Mouse (Mus musculus) gastrocnemius, adult 2 months (tissue): ENCODE results near the gene Lpar1. TPM values are rescaled to one million over a fixed set of nuclear protein-coding genes. Genes with fewer than 3 reads are reported as not detected.
A peak's percentile ranks its signal among the peaks of the same experiment; 100 is the strongest.

Experiments used
- DNase-seq: peaks from one replicate; pipeline ENCODE4 v3.0.0; 2022
- H3K27ac ChIP-seq: fragments of 200-600 bp; 2 replicates; pipeline ENCODE4 v1.8.1; 2022; ENCODE audit warnings: mild to moderate bottlenecking
- H3K4me3 ChIP-seq: fragments of 200-600 bp; 2 replicates; pipeline ENCODE4 v1.8.1; 2022; ENCODE audit warnings: mild to moderate bottlenecking, moderate library complexity
- CTCF ChIP-seq: fragments of 200-600 bp; IDR thresholded peaks from 2 replicates; pipeline ENCODE4 v1.8.1; 2022; ENCODE audit warnings: antibody characterized with exemption, mild to moderate bottlenecking, moderate library complexity
- intact Hi-C: fragments of 180-260 bp; cut with DNase I; formaldehyde crosslinking; loops from one replicate; pipeline ENCODE4 v1.15.1; 2025
- total RNA-seq, 2 experiments: library from RNA; stranded (reverse); gene quantifications; 2 replicates each; pipeline ENCODE4 v1.2.3; 2021

Lpar1 gene
- total RNA-seq, 2 experiments from 2014 or later = 5.3 to 13.8 TPM

GRCm38 (mm10) chr4:58448825-58449224 lies 104.9 kb downstream of the Lpar1 start:
- DNase-seq = no peak
- intact Hi-C loops = loop anchor here (10.0 kb wide), 1 partner anchor 96 kb away; no protein-coding TSS in a partner anchor
- Histone ChIP-seq H3K27ac (peak overlapping the region; percentile 66), H3K4me3 (no peak overlapping the region)
- TF ChIP-seq CTCF = no peak

DNA sequence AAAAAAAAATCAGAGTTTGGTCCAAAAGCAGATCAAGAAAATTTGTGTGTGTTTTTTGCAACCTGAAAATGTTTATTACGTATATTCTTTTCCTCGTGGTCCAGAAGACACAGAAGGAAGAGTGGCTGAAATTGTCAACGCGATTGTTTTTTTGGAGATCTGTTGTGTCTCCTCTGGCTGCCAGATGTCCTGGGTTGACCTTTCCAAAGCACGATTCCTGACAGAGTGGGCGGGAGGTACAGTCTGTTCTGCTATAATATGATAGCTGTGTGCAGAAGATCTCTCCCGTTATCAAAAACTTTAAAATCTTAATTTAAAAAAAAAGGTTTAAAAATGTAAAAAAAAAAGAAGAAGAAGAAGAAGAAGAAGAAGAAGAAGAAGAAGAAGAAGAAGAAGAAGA lies 105.9 kb downstream of the Lpar1 start:
- Histone ChIP-seq H3K27ac (peak overlapping the region; percentile 71), H3K4me3 (no peak overlapping the region)
- DNase-seq = peak; percentile 72
- no peak for TF ChIP-seq CTCF
- intact Hi-C loops = loop anchor here (10.0 kb wide), 1 partner anchor 97 kb away; no protein-coding TSS in a partner anchor

GRCm38 (mm10) chr4:58445846-58446245 lies 107.9 kb downstream of the Lpar1 start:
- H3K4me3 ChIP-seq = no peak overlapping the region
- no peak for DNase-seq
- intact Hi-C loops = loop anchor here (10.0 kb wide), 1 partner anchor 99 kb away; no protein-coding TSS in a partner anchor
- peak overlapping the region; percentile 28; the same call in 1 of the 2 replicates for H3K27ac ChIP-seq
- no peak for TF ChIP-seq CTCF

GRCm38 (mm10) chr4:58442338-58442737 lies 111.4 kb downstream of the Lpar1 start:
- intact Hi-C loops = loop anchor here (10.0 kb wide), 1 partner anchor 102 kb away; no protein-coding TSS in a partner anchor
- DNase-seq = no peak
- Histone ChIP-seq H3K4me3 (no peak overlapping the region), H3K27ac (peak overlapping the region; percentile 48)
- no peak for TF ChIP-seq CTCF

- no peak overlapping the region for H3K4me3 ChIP-seq
- TF ChIP-seq CTCF = no peak
- intact Hi-C loops = no loop called here
- 0 out of 2 replicates have a peak overlapping the region, but pooled peaks have one; percentile 28 for H3K27ac ChIP-seq
- no peak for DNase-seq
Observed at GRCm38 (mm10) chr4:58438654-58439053, 115.0 kb downstream of the Lpar1 start.

DNA sequence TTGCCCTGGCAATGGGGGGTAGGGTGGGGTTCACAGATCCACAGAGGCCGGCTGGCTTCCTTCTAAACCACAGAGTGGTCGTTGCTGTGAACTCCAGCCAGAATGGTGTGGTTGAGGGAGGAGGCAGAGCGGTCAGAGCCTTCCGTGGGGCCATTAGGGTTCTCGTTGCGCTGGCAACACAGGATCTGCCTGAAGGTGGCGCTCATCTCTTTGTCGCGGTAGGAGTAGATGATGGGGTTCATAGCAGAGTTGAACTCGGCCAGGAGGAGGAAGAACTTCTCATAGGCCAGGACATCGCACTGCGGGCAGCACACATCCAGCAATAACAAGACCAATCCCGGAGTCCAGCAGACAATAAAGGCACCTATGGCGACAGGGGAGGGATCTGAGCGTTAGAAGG lies 116.4 kb downstream of the Lpar1 start:
- DNase-seq = peak; percentile 30
- Histone ChIP-seq H3K27ac (no peak overlapping the region), H3K4me3 (no peak overlapping the region)
- intact Hi-C loops = no loop called here
- TF ChIP-seq CTCF = no peak

- TF ChIP-seq CTCF = no peak
- Histone ChIP-seq H3K4me3 (no peak overlapping the region), H3K27ac (no peak overlapping the region)
- no peak for DNase-seq
- intact Hi-C loops = no loop called here
Observed at GRCm38 (mm10) chr4:58423276-58423930, 130.3 kb downstream of the Lpar1 start.

GRCm38 (mm10) chr4:58419225-58419624 lies 134.5 kb downstream of the Lpar1 start:
- intact Hi-C loops = loop anchor here (5.0 to 10.0 kb wide), 3 partner anchors 152 to 328 kb away; no protein-coding TSS in a partner anchor
- Histone ChIP-seq H3K4me3 (no peak overlapping the region), H3K27ac (no peak overlapping the region)
- no peak for DNase-seq
- TF ChIP-seq CTCF = peak; percentile 57

GRCm38 (mm10) chr4:58417319-58417718 lies 136.4 kb downstream of the Lpar1 start:
- TF ChIP-seq CTCF = no peak
- no peak for DNase-seq
- H3K4me3 ChIP-seq = no peak overlapping the region
- peak overlapping the region; percentile 17; the same call in 1 of the 2 replicates for H3K27ac ChIP-seq
- intact Hi-C loops = loop anchor here (5.0 to 10.0 kb wide), 3 partner anchors 150 to 330 kb away; no protein-coding TSS in a partner anchor

GRCm38 (mm10) chr4:58415537-58415936 lies 138.2 kb downstream of the Lpar1 start:
- Histone ChIP-seq H3K27ac (no peak overlapping the region), H3K4me3 (no peak overlapping the region)
- intact Hi-C loops = loop anchor here (5.0 to 10.0 kb wide), 3 partner anchors 148 to 332 kb away; no protein-coding TSS in a partner anchor
- DNase-seq = no peak
- no peak for TF ChIP-seq CTCF

DNA sequence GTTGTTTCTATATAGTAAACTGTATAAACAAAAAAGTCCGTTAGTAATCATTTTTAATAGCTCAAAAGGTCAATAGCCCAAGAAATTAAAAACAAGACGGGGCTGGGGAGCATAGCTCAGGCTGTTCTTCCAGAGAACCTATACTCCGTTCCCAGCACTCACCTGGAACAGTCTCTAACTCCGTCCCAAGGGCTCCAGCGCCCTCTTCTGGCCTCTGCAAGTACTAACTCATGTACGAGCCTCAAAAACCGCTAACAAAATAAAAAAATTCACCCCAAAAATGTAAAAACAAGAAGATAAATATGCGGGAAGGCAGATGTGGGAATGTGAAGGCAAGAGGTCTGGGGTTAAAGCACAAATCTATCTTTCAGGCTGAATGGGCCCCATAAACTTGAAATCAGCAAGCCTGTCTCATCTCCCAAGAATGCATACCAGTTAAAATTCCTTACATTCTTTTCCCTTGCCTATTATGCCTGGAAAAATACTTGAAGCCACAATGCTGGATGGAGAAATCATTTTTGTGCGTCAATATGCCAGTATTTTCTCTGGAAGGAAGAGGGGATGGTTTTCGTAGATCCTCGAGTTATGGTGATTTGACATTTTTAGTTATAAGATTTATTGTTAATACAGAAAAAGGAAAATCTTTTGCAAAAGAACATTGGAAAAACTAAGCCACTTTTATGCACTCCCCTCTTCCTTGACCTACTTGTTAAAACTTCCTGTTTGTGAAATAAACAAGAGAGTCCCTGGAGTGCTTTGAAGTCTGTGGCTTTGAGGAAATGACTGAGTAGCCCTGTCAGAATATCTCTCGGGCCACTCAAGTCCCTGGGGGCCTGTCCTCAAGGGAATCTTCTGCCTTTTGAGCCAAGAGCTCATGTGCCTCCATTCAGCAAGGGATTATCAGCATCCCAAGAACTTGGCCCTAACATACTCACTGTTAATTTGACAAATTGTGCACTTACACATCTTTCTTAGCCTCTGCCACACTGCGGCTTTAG lies 140.2 kb downstream of the Lpar1 start:
- peak; percentile 64 for DNase-seq
- no peak overlapping the region for H3K4me3 ChIP-seq
- intact Hi-C loops = loop anchor here (10.0 kb wide), 1 partner anchor 261 kb away; no protein-coding TSS in a partner anchor
- H3K27ac ChIP-seq = peak overlapping the region; percentile 78
- peak; percentile 41 for TF ChIP-seq CTCF

DNA sequence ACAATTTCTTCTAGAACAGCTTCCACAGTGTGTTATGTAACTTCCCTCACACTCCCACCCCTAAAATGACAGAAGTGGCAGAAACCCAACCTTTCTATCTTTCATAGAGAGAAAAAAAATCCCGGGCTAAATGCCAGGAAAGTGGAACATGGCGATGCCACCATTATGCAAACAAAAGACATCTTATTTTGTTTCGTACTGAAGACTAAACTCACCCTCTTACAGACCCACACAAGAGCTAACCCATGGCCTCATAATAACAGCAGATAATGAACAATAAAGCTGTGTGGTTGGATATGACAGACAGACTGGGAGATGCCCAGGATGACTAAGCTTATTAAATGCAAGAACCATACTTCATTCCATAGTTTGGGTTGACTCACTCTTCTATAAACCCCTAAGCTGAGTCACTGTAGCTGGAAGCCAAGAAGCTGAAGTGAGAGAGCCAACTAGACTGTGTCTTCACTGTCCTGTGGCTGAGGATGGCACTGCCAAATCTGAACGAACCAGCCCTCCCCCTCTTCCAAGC lies 151.7 kb downstream of the Lpar1 start:
- no peak for DNase-seq
- Histone ChIP-seq H3K27ac (no peak overlapping the region; the same call in 1 of the 2 replicates), H3K4me3 (no peak overlapping the region)
- intact Hi-C loops = loop anchor here (1.0 kb wide), 1 partner anchor 50 kb away; no protein-coding TSS in a partner anchor
- TF ChIP-seq CTCF = no peak
